Mouse (Mus musculus) sigmoid colon, adult 10 weeks (tissue): ENCODE data around the gene Ctnna3. TPM values are rescaled to one million over a fixed set of nuclear protein-coding genes. Genes with fewer than 3 reads are reported as not detected.

Experiments used
- polyA plus RNA-seq: library from polyadenylated mRNA; stranded (reverse); fragments of 350-450 nt; fragmentation: Illumina TruSeq; extraction: RNeasy Lipid Tissue Mini Kit (QIAGEN cat#74804); gene quantifications from one replicate; pipeline ENCODE4 v1.2.3, GENCODE M21; 2014; ENCODE audit warnings: low read depth, low replicate concordance

The Ctnna3 gene
- 1.4 TPM for polyA plus RNA-seq

GRCm38 (mm10) chr10:63429785-63430305, at the start of gene Ctnna3:
Gene Ctnna3 (plus strand): TSS chr10:63430098.

GRCm38 (mm10) chr10:63381498-63382280, 48.2 kb upstream of the Ctnna3 start, which contains the start of gene Sirt1:
Gene Sirt1 (minus strand): TSS chr10:63381704.

GRCm38 (mm10) chr10:63382372-63383279, 47.3 kb upstream of the Ctnna3 start, which contains the start of gene Dnajc12:
Gene Dnajc12 (plus strand): TSS chr10:63382443.

GRCm38 (mm10) chr10:63421739-63422735, 7.9 kb upstream of the Ctnna3 start, which contains the start of gene Gm7075:
Gene Gm7075 (minus strand): TSS chr10:63421789.

GRCm38 (mm10) chr10:63927334-63927733, 497.4 kb downstream of the Ctnna3 start, which contains the start of gene Gm10118:
Gene Gm10118 (minus strand): TSS chr10:63927434.

GRCm38 (mm10) chr10:64089680-64090460, 660.0 kb downstream of the Ctnna3 start, which contains the start of gene Lrrtm3:
Gene Lrrtm3 (minus strand): TSS chr10:64090277.

Other genes with a start within 250 kb of the Ctnna3 start
- not detected for gene Mypn, start 226.1 kb upstream of the Ctnna3 start, polyA plus RNA-seq
- gene Herc4, start 186.3 kb upstream of the Ctnna3 start, polyA plus RNA-seq: 291 TPM
- gene Sirt1, start 48.4 kb upstream of the Ctnna3 start, polyA plus RNA-seq: 80.9 TPM
- gene Dnajc12, start 47.7 kb upstream of the Ctnna3 start, polyA plus RNA-seq: 5.6 TPM
- gene Gm7075, start 8.3 kb upstream of the Ctnna3 start, polyA plus RNA-seq: not detected